Mouse (Mus musculus): Measurements from ENCODE around the gene Sufu.
A peak's percentile ranks its signal among the peaks of the same experiment; 100 is the strongest.

Sufu gene

GRCm38 (mm10) chr19:46394712-46395108 is 2.0 kb upstream of the Sufu start:
- no peak for DNase-seq

GRCm38 (mm10) chr19:46395109-46396009 is 1.3 kb upstream of the Sufu start, which contains the start of gene Actr1a:
Gene Actr1a, minus strand, starts transcription at chr19:46395748.
- peak; percentile 98 to 99 for DNase-seq

GRCm38 (mm10) chr19:46396109-46396508 is 587 bp upstream of the Sufu start:
- DNase-seq, result no peak

GRCm38 (mm10) chr19:46397436-46398001 is 823 bp downstream of the Sufu start:
- DNase-seq, result peak in 1 of 2 experiments; percentile 46

- peak in 1 of 2 experiments; percentile 72 for DNase-seq
Observed at GRCm38 (mm10) chr19:46398401-46398800, 1.7 kb downstream of the Sufu start.

- DNase-seq, result no peak
Observed at GRCm38 (mm10) chr19:46399372-46399771, 2.7 kb downstream of the Sufu start.

- no peak for DNase-seq
Observed at GRCm38 (mm10) chr19:46399886-46400285, 3.2 kb downstream of the Sufu start.

GRCm38 (mm10) chr19:46400558-46400957 is 3.9 kb downstream of the Sufu start:
- no peak for DNase-seq

GRCm38 (mm10) chr19:46404030-46404429 is 7.3 kb downstream of the Sufu start:
- DNase-seq, result no peak

- DNase-seq, result no peak
Observed at GRCm38 (mm10) chr19:46406592-46407386, 10.1 kb downstream of the Sufu start.

- no peak for DNase-seq
Observed at GRCm38 (mm10) chr19:46409506-46409905, 12.8 kb downstream of the Sufu start.

GRCm38 (mm10) chr19:46412056-46412805 is 15.5 kb downstream of the Sufu start:
- peak in 1 of 2 experiments; percentile 48 for DNase-seq

GRCm38 (mm10) chr19:46413969-46414368 is 17.3 kb downstream of the Sufu start:
- DNase-seq, result no peak

- no peak for DNase-seq
Observed at GRCm38 (mm10) chr19:46414486-46414885, 17.8 kb downstream of the Sufu start.

- DNase-seq, result no peak
Observed at GRCm38 (mm10) chr19:46416276-46416675, 19.6 kb downstream of the Sufu start.

- no peak for DNase-seq
Observed at GRCm38 (mm10) chr19:46418051-46418450, 21.4 kb downstream of the Sufu start.

GRCm38 (mm10) chr19:46420410-46420809 is 23.7 kb downstream of the Sufu start:
- DNase-seq, result no peak

- peak; percentile 95 to 96 for DNase-seq
Observed at GRCm38 (mm10) chr19:46422384-46423338, 26.0 kb downstream of the Sufu start.

- DNase-seq, result no peak
Observed at GRCm38 (mm10) chr19:46425266-46425665, 28.6 kb downstream of the Sufu start.

- DNase-seq, result peak; percentile 59 to 70
Observed at GRCm38 (mm10) chr19:46426488-46426887, 29.8 kb downstream of the Sufu start.

- no peak for DNase-seq
Observed at GRCm38 (mm10) chr19:46429250-46429649, 32.6 kb downstream of the Sufu start.

All from cerebellum, postnatal 10 days (tissue).